Mouse (Mus musculus) hindbrain, embryonic 11.5 days (tissue): ENCODE results near the gene Gpi1. TPM values are rescaled to one million over a fixed set of nuclear protein-coding genes. Genes with fewer than 3 reads are reported as not detected.
"Not testable (repeated sequence)": the region's sequence is repeated elsewhere in the genome, so short reads cannot be mapped to it uniquely, and the experiment has no call there.

Experiments
- ATAC-seq: fragments of 200-750 bp; cut with Nextera tagmentation; 2 replicates; pipeline ENCODE4 v1.8.0; 2017; ENCODE audit warnings: mild to moderate bottlenecking, moderate TSS enrichment, moderate library complexity; ENCODE audit not compliant: low FRiP score
- DNase-seq: peaks from one replicate; pipeline ENCODE4 v3.0.0-alpha.2; 2015; ENCODE audit warnings: low spot score
- H3K27ac ChIP-seq: fragments of 300-500 bp; sonication (generic); 2 replicates; pipeline ENCODE4 v1.5.1; 2014; ENCODE audit warnings: mild to moderate bottlenecking, low read depth, low read length
- H3K27me3 ChIP-seq: fragments of 300-500 bp; sonication (generic); 2 replicates; pipeline ENCODE4 v1.6.1; 2014; ENCODE audit warnings: mild to moderate bottlenecking, low read length, moderate library complexity, mixed read lengths; ENCODE audit not compliant: control insufficient read depth, insufficient read depth
- H3K36me3 ChIP-seq: fragments of 300-500 bp; sonication (generic); 2 replicates; pipeline ENCODE4 v1.6.1; 2014; ENCODE audit warnings: mild to moderate bottlenecking, low read length, moderate library complexity, mixed read lengths; ENCODE audit not compliant: control insufficient read depth, insufficient read depth
- H3K4me1 ChIP-seq: fragments of 300-500 bp; sonication (generic); replicated peaks from 2 replicates; pipeline ENCODE4 v1.6.1; 2014; ENCODE audit warnings: low read length, mixed read lengths; ENCODE audit not compliant: control insufficient read depth, insufficient read depth
- H3K4me2 ChIP-seq: fragments of 300-500 bp; sonication (generic); replicated peaks from 2 replicates; pipeline ENCODE4 v1.6.1; 2014; ENCODE audit warnings: mild to moderate bottlenecking, low read depth, low read length
- H3K4me3 ChIP-seq: fragments of 300-500 bp; sonication (generic); 2 replicates; pipeline ENCODE4 v1.5.1; 2014; ENCODE audit warnings: low read depth, low read length
- H3K9ac ChIP-seq: fragments of 300-500 bp; sonication (generic); 2 replicates; pipeline ENCODE4 v1.6.1; 2014; ENCODE audit warnings: low read depth, low read length
- H3K9me3 ChIP-seq: fragments of 300-500 bp; sonication (generic); 2 replicates; pipeline ENCODE4 v1.6.1; 2016; ENCODE audit warnings: low read length; ENCODE audit not compliant: control insufficient read depth
- WGBS: fragments of 180-500 bp; shearing (Covaris S2); extraction: QIAGEN DNeasy Blood & Tissue Kit; methylation state at CpG from one replicate; pipeline ENCODE4 v1.1.7; 2014; 5-methylcytosine and 5-hydroxymethylcytosine counted together
- polyA plus RNA-seq: library from polyadenylated mRNA; unstranded; fragments of >200 nt; fragmentation: Nextera tagmentation; extraction: Ambion mirVana; gene quantifications from 2 replicates; pipeline ENCODE4 v1.2.1, GENCODE M21; 2014

Gpi1 gene
- polyA plus RNA-seq, 1 experiment from 2014 or later: 267 TPM

DNA sequence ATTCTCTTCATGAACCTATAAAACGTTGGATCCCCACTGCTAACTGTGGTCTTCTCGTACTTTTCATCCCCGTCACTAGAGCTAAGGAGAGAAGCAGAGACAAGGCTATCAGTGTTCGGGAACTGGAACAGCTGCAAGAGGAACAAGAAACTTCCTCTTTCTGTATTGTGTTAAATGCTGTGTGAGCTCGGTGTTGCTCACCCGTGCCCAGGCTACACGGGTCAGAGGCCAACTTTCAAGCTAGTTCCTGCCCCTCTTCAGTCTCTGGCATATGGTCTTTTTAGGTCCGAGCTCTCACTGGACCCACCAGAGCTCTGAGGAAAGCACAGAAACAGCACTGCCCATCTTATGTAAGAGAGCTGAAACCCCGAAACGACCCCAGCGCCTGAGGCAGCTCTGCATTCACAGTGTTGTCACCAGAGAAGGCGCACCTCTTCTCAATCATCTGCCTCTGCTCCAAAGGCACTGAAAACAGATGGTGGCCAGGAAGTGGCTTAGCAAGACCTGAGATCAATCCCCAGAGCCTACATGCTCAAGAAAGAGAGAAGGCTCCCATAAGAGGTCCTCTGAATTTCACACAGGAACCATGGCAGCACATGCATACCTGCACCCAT, 40.7 kb downstream of the Gpi1 start:
- 90% methylated on average over 12 of the region's 12 CpGs for WGBS

GRCm38 (mm10) chr7:34183794-34184193, 46.3 kb downstream of the Gpi1 start:
- H3K36me3 ChIP-seq: 0 out of 2 replicates have a peak, but pooled peaks cover 13% of the 10 kb centered on the region
- no peak overlapping the region for H3K27ac ChIP-seq
- no peaks in the 10 kb centered on the region for H3K9me3 ChIP-seq
- WGBS: 68% methylated on average over 3 of the region's 3 CpGs
- ATAC-seq (no peak), DNase-seq (no peak)
- no peak overlapping the region for H3K4me3 ChIP-seq
- no peaks in the 10 kb centered on the region for H3K4me1 ChIP-seq
- H3K9ac ChIP-seq: no peak overlapping the region
- no peak overlapping the region for H3K4me2 ChIP-seq
- H3K27me3 ChIP-seq: no peaks in the 10 kb centered on the region

More for the DNA sequence above, 40.7 kb downstream of the Gpi1 start:
- Histone ChIP-seq H3K4me1 (no peaks in the 10 kb centered on the region), H3K27ac (no peak overlapping the region), H3K9ac (no peak overlapping the region), H3K27me3 (no peaks in the 10 kb centered on the region), H3K36me3 (0 out of 2 replicates have a peak, but pooled peaks cover 14% of the 10 kb centered on the region), H3K4me2 (no peak overlapping the region), H3K9me3 (no peaks in the 10 kb centered on the region), H3K4me3 (no peak overlapping the region)
- no peak for DNase-seq
- ATAC-seq: no peak

- Histone ChIP-seq H3K4me3 (no peak overlapping the region), H3K4me1 (no peaks in the 10 kb centered on the region), H3K4me2 (no peak overlapping the region), H3K27ac (no peak overlapping the region), H3K9ac (no peak overlapping the region), H3K27me3 (no peaks in the 10 kb centered on the region), H3K36me3 (0 out of 2 replicates have a peak, but pooled peaks cover 10% of the 10 kb centered on the region), H3K9me3 (no peaks in the 10 kb centered on the region)
- ATAC-seq: no peak
- 88% methylated on average over 13 of the region's 13 CpGs for WGBS
- DNase-seq: no peak
Observed at GRCm38 (mm10) chr7:34183356-34183755, 46.8 kb downstream of the Gpi1 start.

DNA sequence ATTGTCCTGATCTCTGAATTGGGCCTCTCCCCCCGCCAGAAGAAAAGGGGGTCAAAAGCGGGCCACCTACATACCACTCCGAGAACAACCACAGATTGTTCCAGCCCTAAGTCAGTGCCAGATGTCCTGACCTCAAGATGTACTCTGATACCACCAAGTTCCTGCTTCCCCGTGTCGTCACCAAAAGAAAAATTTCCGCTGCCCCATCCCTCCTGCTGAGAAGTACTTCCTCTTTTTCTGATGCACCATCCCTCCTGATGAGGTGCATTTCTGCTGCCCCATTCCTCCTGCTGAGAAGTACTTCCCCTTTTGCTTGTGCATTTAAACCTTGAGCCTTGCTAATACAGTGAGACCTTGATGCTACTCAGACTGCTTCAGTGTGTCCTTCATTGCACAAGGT, 53.9 kb downstream of the Gpi1 start:
- not testable (repeated sequence) for H3K9me3 ChIP-seq, H3K4me1 ChIP-seq, H3K27me3 ChIP-seq, H3K9ac ChIP-seq, H3K4me3 ChIP-seq, DNase-seq, H3K36me3 ChIP-seq, H3K4me2 ChIP-seq, H3K27ac ChIP-seq, ATAC-seq
- 77% methylated on average over 6 of the region's 6 CpGs for WGBS

GRCm38 (mm10) chr7:34172251-34172650, 57.9 kb downstream of the Gpi1 start:
- H3K9me3 ChIP-seq: no peaks in the 10 kb centered on the region
- 78% methylated on average over 1 of the region's 1 CpGs for WGBS
- H3K27me3 ChIP-seq: no peaks in the 10 kb centered on the region
- H3K4me3 ChIP-seq: no peak overlapping the region
- H3K4me2 ChIP-seq: no peak overlapping the region
- H3K27ac ChIP-seq: no peak overlapping the region
- no peak for ATAC-seq
- H3K4me1 ChIP-seq: no peaks in the 10 kb centered on the region
- H3K36me3 ChIP-seq: no peaks in the 10 kb centered on the region
- no peak overlapping the region for H3K9ac ChIP-seq
- DNase-seq: no peak

- Histone ChIP-seq H3K9me3 (no peaks in the 10 kb centered on the region), H3K27me3 (no peaks in the 10 kb centered on the region), H3K27ac (peak within 1 kb of the TSS; percentile 81), H3K36me3 (peaks cover 1% of the 10 kb centered on the region; the same call in 1 of the 2 replicates), H3K9ac (peak within 1 kb of the TSS; percentile 94), H3K4me2 (peak within 1 kb of the TSS; percentile 78), H3K4me1 (no peaks in the 10 kb centered on the region), H3K4me3 (peak within 1 kb of the TSS; percentile 94)
- WGBS: 75% methylated on average over 3 of the region's 3 CpGs
- DNase-seq: no peak
- ATAC-seq: no peak
Observed at GRCm38 (mm10) chr7:34169454-34169853, 60.7 kb downstream of the Gpi1 start, which contains the start of gene Uba2. TSS of gene Uba2 (minus strand) at chr7:34169599.

- Histone ChIP-seq H3K9me3 (no peaks in the 10 kb centered on the region), H3K4me1 (no peaks in the 10 kb centered on the region), H3K27ac (peak overlapping the region; percentile 81), H3K4me3 (peak overlapping the region; percentile 94), H3K36me3 (peaks cover 3% of the 10 kb centered on the region; the same call in 1 of the 2 replicates), H3K9ac (peak overlapping the region; percentile 94), H3K27me3 (no peaks in the 10 kb centered on the region), H3K4me2 (peak overlapping the region; percentile 78)
- 10% methylated on average over 30 of the region's 30 CpGs for WGBS
- peak; percentile 96 for ATAC-seq
- DNase-seq: peak; percentile 96
Observed at GRCm38 (mm10) chr7:34168470-34169251, 61.5 kb downstream of the Gpi1 start.

DNA sequence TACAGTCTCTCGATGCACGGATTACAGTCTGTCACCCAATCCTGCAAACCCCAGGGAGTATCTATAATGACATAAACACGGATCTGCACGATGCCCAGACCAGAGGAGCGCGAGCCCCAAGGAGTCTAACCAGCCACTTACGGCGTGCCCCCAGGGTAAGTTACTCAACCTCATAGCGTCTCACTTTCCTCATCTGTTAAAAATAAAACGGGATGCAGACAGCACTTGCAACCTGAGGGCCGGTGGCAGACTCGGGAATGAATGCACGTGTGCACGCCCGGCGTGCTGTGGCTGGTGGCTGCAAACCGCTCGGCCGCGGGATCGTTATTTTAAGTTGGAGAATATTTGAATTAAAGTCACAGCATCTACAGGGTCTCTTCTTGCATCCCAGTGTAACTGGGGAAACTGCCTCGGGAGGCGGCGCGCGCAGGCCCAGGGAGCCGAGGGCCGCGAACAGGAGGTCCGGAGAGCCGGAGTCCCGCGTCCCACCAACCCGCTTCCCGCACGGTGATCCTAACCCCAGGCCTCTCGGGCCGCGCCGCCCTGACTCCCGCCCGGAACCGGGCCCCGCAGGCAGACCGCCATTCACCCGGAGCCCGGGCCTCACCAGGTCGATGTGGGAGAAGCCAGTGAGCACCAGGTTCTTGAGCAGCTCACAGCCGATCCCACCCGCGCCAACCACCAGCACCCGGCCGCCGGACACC, 62.2 kb downstream of the Gpi1 start:
- WGBS: under 1% methylated on average over 54 of the region's 54 CpGs
- Histone ChIP-seq H3K36me3 (peaks cover 9% of the 10 kb centered on the region; the same call in 1 of the 2 replicates), H3K9me3 (no peaks in the 10 kb centered on the region), H3K4me2 (peak overlapping the region; percentile 78), H3K4me1 (no peaks in the 10 kb centered on the region), H3K4me3 (peak overlapping the region; percentile 94), H3K27ac (peak overlapping the region; percentile 81), H3K27me3 (no peaks in the 10 kb centered on the region), H3K9ac (peak overlapping the region; percentile 94)
- ATAC-seq: peak; percentile 43
- DNase-seq: no peak
